Mouse (Mus musculus) embryonic fibroblast, embryonic 13.5 days (primary cell): ENCODE data around the gene Bbs9. TPM values are rescaled to one million over a fixed set of nuclear protein-coding genes. Genes with fewer than 3 reads are reported as not detected.
A peak's percentile ranks its signal among the peaks of the same experiment; 100 is the strongest.

Experiments used
- H3K27ac ChIP-seq: 2 replicates; pipeline ENCODE4 v1.5.1; 2012; ENCODE audit warnings: low read length, control low read depth, inconsistent platforms; ENCODE audit not compliant: insufficient read depth
- H3K4me1 ChIP-seq: 2 replicates; pipeline ENCODE4 v1.6.1; 2011; ENCODE audit warnings: low read length; ENCODE audit not compliant: control insufficient read depth, insufficient read depth
- H3K4me3 ChIP-seq: 2 replicates; pipeline ENCODE4 v1.5.1; 2011; ENCODE audit warnings: mild to moderate bottlenecking, control low read depth, low read length; ENCODE audit not compliant: insufficient read depth
- CTCF ChIP-seq: IDR thresholded peaks from 2 replicates; pipeline ENCODE4 v1.5.1; 2011; ENCODE audit warnings: mild to moderate bottlenecking, control low read depth, low read length, moderate library complexity, borderline replicate concordance; ENCODE audit not compliant: insufficient read depth
- POLR2A ChIP-seq: IDR thresholded peaks from 2 replicates; pipeline ENCODE4 v1.6.1; 2011; ENCODE audit warnings: low read depth, mild to moderate bottlenecking, control low read depth, low read length, moderate library complexity
- polyA plus RNA-seq: library from polyadenylated mRNA; stranded (reverse); fragments of >200 nt; gene quantifications from 2 replicates; pipeline ENCODE4 v1.2.4, GENCODE M21; 2011; ENCODE audit warnings: low read depth; ENCODE audit not compliant: missing spikeins, insufficient read length

Gene Bbs9
- polyA plus RNA-seq, 1 experiment, result 8.8 TPM

DNA sequence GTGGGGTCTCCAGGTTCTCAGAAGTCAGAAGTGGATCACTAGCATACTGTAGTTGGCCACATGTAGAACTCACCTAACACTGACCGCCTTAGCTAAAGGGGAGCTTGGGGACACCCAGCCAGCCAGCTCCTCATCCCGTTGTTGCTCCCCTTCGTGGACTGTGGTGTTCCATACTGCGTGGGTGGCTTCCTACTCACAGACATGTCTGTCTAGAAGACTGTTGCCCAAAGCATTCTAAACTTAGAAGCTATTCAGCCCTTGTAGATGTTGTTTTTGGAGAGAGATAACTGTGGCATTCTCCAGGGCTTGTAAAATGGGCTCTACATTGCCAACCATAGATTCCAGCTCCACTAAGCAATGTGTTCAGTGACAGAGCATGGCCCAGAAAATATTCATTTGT lies 310.5 kb downstream of the Bbs9 start:
- Histone ChIP-seq H3K4me1 (peaks cover 5% of the 10 kb centered on the region), H3K4me3 (no peak overlapping the region), H3K27ac (no peak overlapping the region)
- no peak for TF ChIP-seq CTCF

DNA sequence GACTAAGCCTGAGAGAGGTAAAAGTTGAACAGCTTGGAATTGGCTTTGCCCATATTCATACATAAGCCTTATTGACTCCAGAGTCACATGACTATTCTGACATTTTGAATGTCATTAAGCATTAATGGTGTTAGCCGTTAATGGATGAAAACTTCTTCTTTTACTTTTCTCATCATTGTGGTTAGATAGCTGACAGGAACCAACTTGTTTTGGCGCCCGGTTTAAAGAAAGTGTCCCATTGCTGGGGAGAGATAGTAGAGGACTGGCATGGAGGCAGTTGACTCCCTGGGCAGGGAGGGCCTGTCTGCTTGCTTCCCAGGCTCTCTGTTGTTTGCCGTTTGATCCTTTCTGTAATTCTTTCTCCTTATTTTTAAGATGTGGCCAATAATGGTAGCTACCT lies 312.9 kb downstream of the Bbs9 start:
- Histone ChIP-seq H3K27ac (no peak overlapping the region), H3K4me3 (no peak overlapping the region), H3K4me1 (peaks cover 5% of the 10 kb centered on the region)
- TF ChIP-seq POLR2A (no peak), CTCF (no peak)

DNA sequence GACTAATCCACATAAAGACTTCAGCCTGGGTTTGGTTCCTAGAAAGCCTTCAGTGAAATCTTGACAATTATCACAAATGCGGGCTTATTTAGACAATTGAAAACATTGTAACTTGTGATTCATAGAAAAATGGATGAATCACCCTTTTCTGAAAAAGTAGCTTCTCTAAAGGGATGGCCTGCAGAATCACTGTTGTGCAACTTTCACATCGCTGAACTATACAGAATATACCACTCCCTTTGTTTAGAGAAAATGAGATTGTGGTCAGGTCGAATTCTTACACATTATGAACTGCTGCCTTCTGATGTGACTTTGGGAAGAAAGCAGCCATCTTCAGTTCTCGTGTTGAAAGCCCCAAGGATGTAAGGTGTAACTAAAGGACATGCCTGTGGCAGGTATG lies 313.3 kb downstream of the Bbs9 start:
- H3K4me1 ChIP-seq, result peaks cover 5% of the 10 kb centered on the region
- H3K4me3 ChIP-seq, result no peak overlapping the region
- TF ChIP-seq POLR2A, result no peak
- TF ChIP-seq CTCF, result no peak
- H3K27ac ChIP-seq, result peak overlapping the region; percentile 50; the same call in 1 of the 2 replicates

DNA sequence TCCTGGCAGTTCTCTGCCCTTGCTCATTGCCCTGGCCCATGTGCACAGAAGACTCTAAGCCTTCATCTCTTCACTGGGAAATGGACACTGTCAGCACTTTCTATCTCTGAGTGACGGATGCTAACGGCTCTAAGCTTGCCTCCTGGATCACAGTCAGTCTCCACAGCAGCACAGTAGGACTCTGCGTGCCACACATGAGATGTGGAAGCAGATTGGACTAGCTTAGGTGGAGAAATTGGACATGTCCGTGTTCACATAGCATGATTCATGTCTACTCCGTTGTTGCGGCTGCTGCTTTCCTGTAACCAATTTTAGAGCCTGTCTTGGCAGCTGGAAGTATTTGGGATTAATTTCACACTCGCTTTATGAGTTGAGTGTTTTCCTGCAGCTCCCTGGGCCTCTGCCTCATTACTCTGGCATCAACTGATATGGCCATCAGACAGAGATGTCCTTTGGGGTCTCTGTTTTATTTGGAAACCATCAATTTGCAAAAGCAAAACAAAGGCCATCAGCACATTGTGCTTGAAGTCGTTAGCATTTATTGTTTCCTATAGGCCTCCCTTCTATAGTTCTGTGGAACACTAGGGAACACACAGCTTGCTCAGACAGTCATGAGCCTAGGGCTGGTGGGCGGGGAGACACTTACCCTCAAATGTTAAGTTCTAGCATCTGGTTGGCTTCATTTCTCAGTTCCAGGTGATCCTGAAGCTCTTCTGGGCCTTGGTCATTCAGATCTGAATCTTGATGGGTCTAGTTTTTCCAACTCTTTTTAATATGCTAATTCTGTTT lies 314.1 kb downstream of the Bbs9 start:
- no peak overlapping the region for H3K4me3 ChIP-seq
- TF ChIP-seq CTCF, result no peak
- peak overlapping the region; percentile 50; the same call in 1 of the 2 replicates for H3K27ac ChIP-seq
- H3K4me1 ChIP-seq, result peaks cover 5% of the 10 kb centered on the region

DNA sequence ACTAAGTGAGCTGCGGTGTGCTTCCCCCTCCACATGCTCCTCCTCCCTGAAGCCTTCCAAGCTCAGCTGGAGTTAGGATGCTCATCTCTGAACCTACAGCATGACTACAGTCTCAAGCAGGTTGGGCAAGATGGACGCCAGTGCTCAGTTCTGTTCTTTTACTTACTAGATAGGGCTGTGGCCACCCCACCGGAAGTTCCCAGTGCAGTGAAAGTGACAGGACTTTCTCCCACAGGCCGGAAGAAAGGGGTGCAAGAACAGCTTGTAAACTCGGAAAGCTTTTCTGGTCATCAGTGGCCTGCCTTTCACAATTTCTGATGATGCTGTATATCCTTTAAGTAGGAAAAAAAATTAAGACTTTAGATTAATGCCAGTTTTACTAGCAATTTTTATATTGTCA lies 315.7 kb downstream of the Bbs9 start:
- H3K4me3 ChIP-seq, result no peak overlapping the region
- H3K27ac ChIP-seq, result no peak overlapping the region
- H3K4me1 ChIP-seq, result peaks cover 5% of the 10 kb centered on the region
- no peak for TF ChIP-seq POLR2A
- TF ChIP-seq CTCF, result no peak

DNA sequence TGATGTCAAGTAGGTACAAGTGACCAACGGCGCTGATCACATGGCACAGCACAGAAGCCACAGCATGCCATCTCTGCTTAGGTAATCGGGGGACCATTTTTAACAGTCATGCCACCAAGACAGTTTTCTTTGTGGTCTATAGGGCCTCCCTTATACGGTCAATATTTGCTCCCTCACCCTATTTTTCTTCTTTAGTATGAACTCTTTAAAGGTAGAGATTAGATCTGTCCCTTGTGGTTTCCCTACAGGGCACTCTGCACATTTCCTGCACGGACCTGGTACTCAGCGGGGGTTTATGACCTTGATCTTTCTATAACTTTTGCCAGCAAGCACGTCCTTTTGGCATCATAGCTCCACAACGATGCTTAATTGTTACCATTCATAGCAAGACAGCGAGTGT lies 316.2 kb downstream of the Bbs9 start:
- TF ChIP-seq POLR2A, result no peak
- TF ChIP-seq CTCF, result no peak
- H3K4me1 ChIP-seq, result peaks cover 5% of the 10 kb centered on the region
- H3K27ac ChIP-seq, result no peak overlapping the region
- H3K4me3 ChIP-seq, result no peak overlapping the region

DNA sequence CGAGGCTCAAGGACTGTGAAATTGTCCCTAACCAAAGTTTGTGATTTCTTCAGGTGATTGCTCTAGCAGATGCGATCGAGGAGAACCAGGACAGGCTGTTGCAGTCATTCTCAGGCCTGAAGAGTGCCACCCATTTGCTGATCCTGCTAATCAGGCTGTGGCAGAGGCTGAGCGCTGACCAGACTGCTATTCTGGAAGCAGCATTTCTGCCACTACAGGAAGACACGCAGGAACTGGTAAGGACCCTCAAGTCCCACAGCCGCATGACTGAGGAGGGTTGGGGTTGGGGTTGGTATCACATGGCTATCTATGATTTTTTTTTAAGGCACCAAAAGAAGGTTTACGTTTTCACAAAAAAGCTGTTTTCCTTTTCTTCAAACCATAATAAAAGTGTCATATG lies 318.2 kb downstream of the Bbs9 start:
- TF ChIP-seq POLR2A, result no peak
- TF ChIP-seq CTCF, result no peak
- no peak overlapping the region for H3K27ac ChIP-seq
- no peak overlapping the region for H3K4me3 ChIP-seq
- peaks cover 5% of the 10 kb centered on the region for H3K4me1 ChIP-seq

DNA sequence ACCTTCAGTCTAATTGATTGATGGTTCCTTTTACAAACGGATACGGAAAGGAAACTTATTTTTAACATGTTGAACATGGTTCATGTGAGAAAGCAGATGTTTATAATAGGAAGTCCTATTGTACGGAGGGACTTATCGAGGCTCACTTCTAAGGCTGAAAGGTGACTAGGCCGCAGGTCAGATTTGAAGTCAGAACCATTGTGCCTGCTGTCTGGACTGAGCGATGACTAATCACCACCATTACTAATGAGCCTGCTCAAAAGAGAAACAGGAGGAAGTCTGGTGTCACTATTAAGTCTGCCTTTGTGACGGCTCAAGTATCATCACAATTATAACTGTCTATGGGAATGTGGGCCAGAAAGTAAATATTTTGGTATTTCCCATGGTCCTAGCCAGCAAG lies 325.2 kb downstream of the Bbs9 start:
- Histone ChIP-seq H3K27ac (no peak overlapping the region), H3K4me3 (no peak overlapping the region), H3K4me1 (no peaks in the 10 kb centered on the region; the same call in 1 of the 2 replicates)
- TF ChIP-seq CTCF, result no peak
- TF ChIP-seq POLR2A, result no peak

DNA sequence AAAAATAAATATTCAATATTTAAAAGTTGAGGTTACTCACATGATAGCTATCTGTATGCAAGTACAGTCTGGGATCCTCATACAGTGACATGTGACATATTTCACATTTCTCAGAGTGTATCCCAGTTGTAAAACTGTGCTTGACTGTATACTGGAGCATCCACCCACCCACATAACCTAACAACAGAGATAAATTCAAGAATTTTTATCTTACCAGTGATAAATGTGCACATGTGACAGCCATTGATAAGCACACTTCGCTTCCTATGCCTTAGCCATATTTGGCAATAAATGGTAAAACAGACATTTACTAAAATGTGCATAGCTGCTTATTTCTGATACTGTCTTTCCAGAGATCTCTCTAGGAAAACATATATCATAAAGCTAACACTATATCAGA lies 330.5 kb downstream of the Bbs9 start:
- H3K4me3 ChIP-seq, result no peak overlapping the region
- TF ChIP-seq CTCF, result no peak
- TF ChIP-seq POLR2A, result no peak
- H3K27ac ChIP-seq, result no peak overlapping the region
- no peaks in the 10 kb centered on the region for H3K4me1 ChIP-seq

DNA sequence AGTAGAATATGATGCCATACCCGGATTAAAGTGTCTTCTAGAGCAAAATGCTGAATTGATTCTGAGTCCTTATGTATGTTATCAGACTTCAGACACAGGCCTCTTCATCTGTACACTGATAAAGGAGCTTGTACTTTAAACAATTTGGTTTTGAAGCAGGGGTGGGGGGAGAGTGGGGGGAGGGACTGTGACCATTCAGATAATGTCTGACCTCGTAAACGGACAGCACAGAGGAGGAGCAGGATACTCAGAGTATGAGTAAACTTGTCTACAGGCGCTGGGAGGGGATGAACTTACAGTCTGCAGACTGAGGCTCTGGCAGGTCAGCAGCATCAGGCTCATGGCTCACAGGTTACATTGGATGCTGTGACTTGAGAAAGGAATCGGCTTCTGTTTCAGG lies 331.0 kb downstream of the Bbs9 start:
- Histone ChIP-seq H3K27ac (no peak overlapping the region), H3K4me1 (no peaks in the 10 kb centered on the region), H3K4me3 (no peak overlapping the region)
- TF ChIP-seq CTCF, result no peak
- TF ChIP-seq POLR2A, result no peak
